Mouse (Mus musculus) heart, adult 2 months (tissue): ENCODE results near the gene Lypd6.

ENCODE experiments used
- CTCF ChIP-seq: fragments of 200-600 bp; IDR thresholded peaks from 2 replicates; pipeline ENCODE4 v1.8.1; 2022; ENCODE audit warnings: antibody characterized with exemption, mild to moderate bottlenecking, moderate library complexity
- EP300 ChIP-seq: fragments of 200-500 bp; IDR thresholded peaks from 2 replicates; pipeline ENCODE4 v1.6.1; 2011; ENCODE audit warnings: low read depth, low read length, control low read depth; ENCODE audit not compliant: insufficient read depth
- POLR2A ChIP-seq: fragments of 200-500 bp; IDR thresholded peaks from 2 replicates; pipeline ENCODE4 v1.6.1; 2011; ENCODE audit warnings: mild to moderate bottlenecking, low read depth, low read length, control low read depth; ENCODE audit not compliant: insufficient read depth

GRCm38 (mm10) chr2:50143672-50144071 lies 77.4 kb downstream of the Lypd6 start:
- TF ChIP-seq CTCF (no peak), POLR2A (no peak), EP300 (no peak)
